Mouse (Mus musculus) liver, postnatal 0 days (tissue): ENCODE measurements around the gene Samsn1.

Source experiments
- CTCF ChIP-seq: sonication (generic); IDR thresholded peaks from 2 replicates; pipeline ENCODE4 v1.5.1; 2016; ENCODE audit warnings: antibody characterized with exemption, low read depth
- EP300 ChIP-seq: IDR thresholded peaks from 2 replicates; pipeline ENCODE4 v1.6.1; 2016; ENCODE audit warnings: antibody characterized with exemption, low read depth, mild to moderate bottlenecking

- TF ChIP-seq CTCF = no peak
- TF ChIP-seq EP300 = no peak
These were observed 115.8 kb downstream of the Samsn1 start for GRCm38 (mm10) chr16:75906260-75906659.
